Comparison of ENCODE assay signal across 12 mouse cellular contexts in genomic region chr10:93325369-93325768, GRCm38 (mm10). TPM values are rescaled to one million over a fixed set of nuclear protein-coding genes. Genes with fewer than 3 reads are reported as not detected.
DNase-seq lines count a peak whose midpoint lies in the region; ATAC-seq lines count a peak whose summit lies in the region.
"Had no signal": no experiment of that assay in that cellular context is flagged by ENCODE, and none has a peak within 500 bp of the region (broad histone marks: within the 10 kb centered on the region; RNA-seq: fewer than 3 reads in every experiment).

No protein-coding gene starts in this region.

- H3K4me2 ChIP-seq in lung, embryonic 15.5 days, result no peak overlapping the region
- H3K4me2 ChIP-seq in intestine, embryonic 15.5 days (replicated peaks), result no peak overlapping the region
- H3K4me2 ChIP-seq: midbrain, embryonic 11.5 days had no signal

- WGBS in heart, embryonic 10.5 days, result 54% methylated on average over 3 of the region's 3 CpGs
- 58% methylated on average over 3 of the region's 3 CpGs for WGBS in lung, embryonic 15.5 days
- WGBS in intestine, embryonic 15.5 days, result 68% methylated on average over 3 of the region's 3 CpGs

- H3K27me3 ChIP-seq in heart, embryonic 10.5 days (ENCODE audit: insufficient read depth, poor library complexity, severe bottlenecking), result no peaks in the 10 kb centered on the region
- no peaks in the 10 kb centered on the region for H3K27me3 ChIP-seq in lung, embryonic 15.5 days
- H3K27me3 ChIP-seq in intestine, embryonic 15.5 days (replicated peaks), result no peaks in the 10 kb centered on the region
- H3K27me3 ChIP-seq: CH12.LX had no signal

- 0 out of 2 replicates have a peak, but pooled peaks have one; percentile 39 for ATAC-seq in lung, embryonic 15.5 days (ENCODE audit: borderline replicate concordance, extremely low read depth, low FRiP score, low TSS enrichment)
- ATAC-seq in common myeloid progenitor, adult 5-6 weeks (replicated peaks; ENCODE audit: low read depth, poor library complexity, severe bottlenecking), result peak; percentile 84
- no peak for ATAC-seq in intestine, embryonic 15.5 days
- no peak for ATAC-seq in frontal cortex, adult (ENCODE audit: low TSS enrichment)

- H3K4me1 ChIP-seq in heart, embryonic 10.5 days, result peaks cover 20% of the 10 kb centered on the region
- peaks cover 16% of the 10 kb centered on the region for H3K4me1 ChIP-seq in lung, embryonic 15.5 days
- peaks cover 6% of the 10 kb centered on the region; the same call in 1 of the 2 replicates for H3K4me1 ChIP-seq in intestine, embryonic 15.5 days (replicated peaks)

- no peaks in the 10 kb centered on the region for H3K36me3 ChIP-seq in heart, embryonic 10.5 days
- H3K36me3 ChIP-seq in lung, embryonic 15.5 days, result no peaks in the 10 kb centered on the region
- H3K36me3 ChIP-seq in intestine, embryonic 15.5 days, result no peaks in the 10 kb centered on the region

- peak overlapping the region; percentile 49; the same call in 1 of the 2 replicates for H3K27ac ChIP-seq in heart, embryonic 10.5 days
- H3K27ac ChIP-seq in lung, embryonic 15.5 days, result peak overlapping the region; percentile 43
- no peak overlapping the region for H3K27ac ChIP-seq in intestine, embryonic 15.5 days

- no peak overlapping the region for H3K9ac ChIP-seq in lung, embryonic 15.5 days
- H3K9ac ChIP-seq in intestine, embryonic 15.5 days, result no peak overlapping the region

- DNase-seq in heart, embryonic 10.5 days (ENCODE audit: low spot score), result no peak
- no peak for DNase-seq in heart, adult 18-20 months
- DNase-seq in lung, postnatal 14 days, result no peak
- peak; percentile 43 to 61 for DNase-seq in natural killer cell, adult 2 months (ENCODE audit: low spot score in 2 of 2)
- DNase-seq: left cerebral cortex, postnatal 4 days; right cerebral cortex, postnatal 4 days had no signal

- H3K4me3 ChIP-seq in heart, embryonic 10.5 days, result no peak overlapping the region
- H3K4me3 ChIP-seq in lung, embryonic 15.5 days, result no peak overlapping the region
- no peak overlapping the region for H3K4me3 ChIP-seq in intestine, embryonic 15.5 days (replicated peaks)

- H3K9me3 ChIP-seq in heart, embryonic 10.5 days, result no peaks in the 10 kb centered on the region
- H3K9me3 ChIP-seq in lung, embryonic 15.5 days, result no peaks in the 10 kb centered on the region
- H3K9me3 ChIP-seq in intestine, embryonic 15.5 days, result no peaks in the 10 kb centered on the region

RNA-seq across cellular contexts. Expression of gene Elk3, which starts 14.4 kb away (rescaled TPM):
- polyA plus RNA-seq in heart, embryonic 10.5 days (2016; fragmentation: Nextera tagmentation; extraction: Ambion mirVana), result 23.6 and 25.9 TPM in 2 replicates
- total RNA-seq in heart, adult 18-20 months (2021), result 10 to 100 TPM; 27.9 to 29.5 TPM
- polyA plus RNA-seq in lung, embryonic 15.5 days (2015; fragmentation: Nextera tagmentation; extraction: Ambion mirVana), result 51.9 and 52.3 TPM in 2 replicates
- 25.5 and 30.0 TPM in 2 replicates for total RNA-seq in common myeloid progenitor, adult 5-6 weeks (2017)
- polyA plus RNA-seq in intestine, embryonic 15.5 days (2015; fragmentation: Nextera tagmentation; extraction: Ambion mirVana), result 21.9 and 22.3 TPM in 2 replicates

Comparison
In these comparisons a context has a peak if more than half of its experiments do, and no peak if none do; other contexts are left out.
1. DNase-seq: peak in natural killer cell, adult 2 months (2 of 2); none in heart, embryonic 10.5 days (single experiment), heart, adult 18-20 months (0 of 2) and lung, postnatal 14 days (single experiment).
2. ATAC-seq: peak in lung, embryonic 15.5 days (single experiment) and common myeloid progenitor, adult 5-6 weeks (single experiment); none in intestine, embryonic 15.5 days (single experiment) and frontal cortex, adult (single experiment).